Mouse (Mus musculus) lung, postnatal 14 days (tissue): ENCODE measurements around the gene Ubox5.
"Not testable (repeated sequence)": the region's sequence is repeated elsewhere in the genome, so short reads cannot be mapped to it uniquely, and the experiment has no call there.

Experiments used
- DNase-seq: peaks from one replicate; pipeline ENCODE4 v3.0.0; 2021

Ubox5 gene

DNA sequence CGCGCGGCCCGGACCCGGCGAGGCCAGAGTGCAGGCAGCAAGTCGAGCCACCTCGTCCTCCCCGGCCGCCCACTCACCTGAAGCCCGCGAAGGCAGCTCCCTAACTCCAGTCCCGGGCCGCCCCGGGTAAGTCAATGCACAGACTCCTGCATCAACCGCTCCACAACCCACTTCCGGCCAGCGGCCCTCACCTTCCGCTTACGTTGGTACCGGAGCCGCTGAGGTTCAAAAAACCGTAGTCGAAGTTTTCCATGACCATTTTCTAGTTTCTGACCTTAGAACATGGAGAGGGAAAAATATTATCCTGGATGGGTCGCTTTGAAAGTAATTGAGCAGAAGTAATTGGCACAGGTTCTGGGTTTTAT lies at the start of gene Ubox5, which contains the start of gene Fastkd5:
TSS of gene Ubox5 (minus strand) at position 200 of the 365 bp plus-strand sequence.
TSS of gene Fastkd5 (minus strand) at position 189 of the 365 bp plus-strand sequence.
- DNase-seq: peak; percentile 94

DNA sequence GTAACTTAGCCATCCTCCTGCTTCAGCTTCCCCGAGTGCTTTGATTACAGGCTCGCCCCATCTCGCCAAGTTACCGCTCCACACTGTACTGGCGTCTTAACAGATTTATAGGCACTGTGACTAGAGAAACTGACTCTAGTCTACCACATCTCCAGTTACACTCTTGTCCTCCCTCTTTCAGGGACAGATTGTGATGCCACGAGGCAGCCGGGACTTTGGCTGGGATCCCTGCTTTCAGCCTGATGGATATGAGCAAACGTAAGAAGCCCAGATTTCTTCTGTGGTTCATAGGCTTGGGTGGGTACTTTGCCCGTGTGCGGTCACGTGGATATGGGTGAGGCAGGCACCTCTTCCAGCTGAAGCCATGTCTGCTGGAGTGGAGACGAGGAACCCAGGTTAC lies 49.3 kb upstream of the Ubox5 start:
- no peak for DNase-seq

- no peak for DNase-seq
Measured at GRCm38 (mm10) chr2:130677211-130677610, 47.4 kb upstream of the Ubox5 start.

DNA sequence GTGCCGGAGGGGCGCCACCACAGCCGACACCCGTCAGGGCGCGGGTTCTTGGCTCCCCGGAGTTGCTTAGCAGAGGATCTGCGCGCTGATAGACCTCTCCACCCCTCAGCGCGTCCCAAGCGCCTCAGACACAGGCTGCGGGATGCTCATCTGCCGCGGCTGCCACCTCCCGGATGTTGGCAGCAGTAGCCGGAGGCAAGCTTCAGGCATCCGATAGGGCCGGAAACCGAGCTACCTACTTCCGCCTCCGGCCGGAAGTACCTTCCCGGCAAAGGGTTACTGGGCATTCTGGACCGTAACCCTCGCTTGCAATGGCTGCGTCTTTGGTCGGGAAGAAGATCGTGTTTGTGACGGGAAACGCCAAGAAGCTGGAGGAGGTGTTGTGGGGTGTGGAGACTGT lies 37.7 kb upstream of the Ubox5 start, which contains the start of gene Itpa:
TSS of gene Itpa (plus strand) at position 52 of the 400 bp plus-strand sequence.
- DNase-seq: peak; percentile 83

DNA sequence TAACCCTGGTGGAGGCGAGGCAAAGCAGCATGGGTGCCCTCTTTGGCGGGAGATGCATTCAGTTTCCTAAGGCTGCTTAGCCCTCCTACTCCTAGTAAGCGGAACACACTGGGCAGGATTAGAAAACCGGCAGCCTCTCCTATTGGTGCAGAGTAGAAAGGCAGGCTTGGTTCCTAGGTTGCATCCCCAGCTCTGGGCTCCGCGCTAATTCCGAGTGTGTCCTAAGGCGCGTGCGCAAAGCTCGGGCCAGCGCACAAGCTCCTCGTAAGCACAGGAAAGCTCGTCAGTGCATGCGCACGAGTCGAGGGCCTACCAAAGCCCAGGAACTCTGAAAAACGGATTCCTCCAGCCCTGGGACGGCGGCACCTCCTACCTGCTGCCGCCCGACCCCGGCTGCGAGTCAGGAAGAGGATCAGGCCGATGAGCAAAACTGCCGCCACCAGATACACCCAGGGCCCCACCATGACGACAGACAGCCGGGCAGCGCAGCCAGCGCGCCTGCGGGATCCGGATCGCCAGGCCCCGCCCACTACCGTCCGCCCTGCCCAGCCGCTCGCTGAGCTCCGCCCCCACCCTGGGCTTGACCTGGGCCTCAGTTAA lies 34.4 kb upstream of the Ubox5 start, which contains the start of gene Ddrgk1:
TSS of gene Ddrgk1 (minus strand) at position 558 of the 600 bp plus-strand sequence.
- DNase-seq: peak; percentile 92

DNA sequence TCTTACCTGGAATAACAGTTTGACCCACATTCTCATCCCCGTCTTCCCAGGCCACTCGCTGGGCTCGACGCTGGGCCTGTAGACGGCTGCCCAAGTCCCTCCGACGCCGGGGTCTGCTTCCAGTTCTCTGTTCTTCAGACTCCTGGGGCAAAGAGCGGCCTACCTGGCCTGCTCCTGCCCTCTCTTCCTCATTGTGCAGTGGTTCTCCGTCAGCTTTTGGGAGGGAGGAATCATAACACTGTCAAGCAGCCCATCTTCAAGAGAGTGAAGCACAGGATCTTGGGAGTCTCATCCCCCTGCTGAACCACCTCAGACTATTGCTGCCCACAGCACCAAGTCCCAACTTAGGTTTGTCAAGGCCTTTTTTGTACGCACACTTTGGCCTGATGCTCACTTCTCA lies 33.5 kb upstream of the Ubox5 start:
- no peak for DNase-seq

GRCm38 (mm10) chr2:130658530-130658929 lies 28.7 kb upstream of the Ubox5 start:
- no peak for DNase-seq

- no peak for DNase-seq
Measured at GRCm38 (mm10) chr2:130657541-130657940, 27.7 kb upstream of the Ubox5 start.

DNA sequence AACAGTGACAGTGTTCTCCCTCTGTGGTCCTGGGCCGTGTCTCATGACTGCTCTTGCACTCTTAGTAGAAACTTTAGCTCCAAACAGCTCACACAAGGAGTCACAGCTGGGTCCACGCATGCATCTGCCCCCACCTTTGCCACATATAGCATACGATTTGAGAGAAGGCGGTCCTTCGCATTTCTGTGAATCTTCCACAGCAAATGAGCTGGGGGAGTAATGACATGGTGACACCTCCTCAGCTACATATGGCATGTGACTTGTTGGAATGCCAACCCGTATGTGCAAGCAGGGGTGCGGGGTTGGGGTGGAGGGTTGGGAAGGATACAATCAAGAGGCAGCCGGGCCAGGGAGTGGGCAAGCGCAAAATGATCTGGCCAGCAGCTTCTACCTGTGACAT lies 26.7 kb upstream of the Ubox5 start:
- DNase-seq: no peak

- no peak for DNase-seq
Measured at GRCm38 (mm10) chr2:130655660-130656339, 26.0 kb upstream of the Ubox5 start.

DNA sequence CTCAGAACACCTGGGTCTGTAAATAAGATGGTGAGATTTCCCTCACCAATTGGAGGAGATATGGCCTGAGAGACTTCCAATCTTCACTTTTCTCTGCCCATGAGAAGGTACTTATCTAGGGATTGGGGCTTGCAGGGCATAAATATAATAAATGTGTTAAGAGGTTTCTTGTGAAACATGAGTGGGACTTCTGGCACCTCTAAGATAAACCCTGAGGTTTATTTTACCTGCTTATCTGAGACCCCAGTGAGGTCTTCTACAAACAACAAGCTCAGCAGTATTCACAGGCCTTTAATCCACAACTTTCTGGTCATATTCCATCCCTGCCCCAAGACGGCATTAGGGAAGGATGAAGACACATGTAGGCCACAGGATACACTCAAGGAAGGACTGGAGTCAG lies 23.9 kb upstream of the Ubox5 start:
- DNase-seq: no peak

- DNase-seq: no peak
Measured at GRCm38 (mm10) chr2:130653303-130653702, 23.5 kb upstream of the Ubox5 start.

DNA sequence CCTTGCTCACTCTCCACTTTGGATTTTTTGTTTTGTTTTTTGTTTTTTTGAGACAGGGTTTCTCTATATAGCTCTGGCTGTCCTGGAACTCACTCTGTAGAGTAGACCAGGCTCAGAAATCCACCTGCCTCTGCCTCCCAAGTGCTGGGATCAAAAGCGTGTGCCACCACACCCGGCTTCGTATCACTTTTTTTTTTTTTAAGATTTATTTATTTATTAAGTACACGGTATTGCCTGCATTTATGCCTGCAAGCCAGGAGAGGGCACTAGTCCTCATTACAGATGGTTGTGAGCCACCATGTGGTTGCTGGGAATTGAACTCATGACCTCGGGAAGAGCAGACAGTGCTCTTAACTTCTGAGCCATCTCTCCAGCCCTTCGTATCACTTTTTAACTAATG lies 19.2 kb upstream of the Ubox5 start:
- DNase-seq: not testable (repeated sequence)

GRCm38 (mm10) chr2:130645198-130645597 lies 15.4 kb upstream of the Ubox5 start:
- DNase-seq: no peak

GRCm38 (mm10) chr2:130642684-130643369 lies 13.0 kb upstream of the Ubox5 start, which contains the start of gene Lzts3:
Lzts3 (minus strand) TSS chr2:130642803.
- peak; percentile 95 for DNase-seq

DNA sequence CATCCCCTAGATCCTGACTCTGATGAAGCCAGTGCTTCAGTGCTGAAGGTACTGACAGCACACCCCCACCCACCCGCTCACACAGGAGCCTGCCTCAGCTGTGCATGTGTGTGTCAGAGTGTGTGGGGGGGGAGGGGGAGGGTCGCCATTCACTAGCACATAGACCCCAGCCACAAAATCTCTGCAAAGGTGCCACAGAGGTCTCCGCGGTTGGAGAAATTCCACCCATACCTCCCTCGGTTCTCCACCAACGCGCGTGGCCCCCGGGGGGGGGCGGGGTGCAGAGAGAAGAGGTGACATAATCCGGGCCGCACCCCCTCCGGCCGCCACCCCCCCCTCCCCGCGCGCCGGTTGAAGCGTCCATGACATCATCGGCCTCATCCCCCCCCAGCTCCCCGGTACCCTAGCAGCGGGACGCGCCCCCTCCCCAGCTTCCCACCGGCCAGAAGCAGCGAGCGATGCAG lies 12.4 kb upstream of the Ubox5 start:
- DNase-seq: no peak

DNA sequence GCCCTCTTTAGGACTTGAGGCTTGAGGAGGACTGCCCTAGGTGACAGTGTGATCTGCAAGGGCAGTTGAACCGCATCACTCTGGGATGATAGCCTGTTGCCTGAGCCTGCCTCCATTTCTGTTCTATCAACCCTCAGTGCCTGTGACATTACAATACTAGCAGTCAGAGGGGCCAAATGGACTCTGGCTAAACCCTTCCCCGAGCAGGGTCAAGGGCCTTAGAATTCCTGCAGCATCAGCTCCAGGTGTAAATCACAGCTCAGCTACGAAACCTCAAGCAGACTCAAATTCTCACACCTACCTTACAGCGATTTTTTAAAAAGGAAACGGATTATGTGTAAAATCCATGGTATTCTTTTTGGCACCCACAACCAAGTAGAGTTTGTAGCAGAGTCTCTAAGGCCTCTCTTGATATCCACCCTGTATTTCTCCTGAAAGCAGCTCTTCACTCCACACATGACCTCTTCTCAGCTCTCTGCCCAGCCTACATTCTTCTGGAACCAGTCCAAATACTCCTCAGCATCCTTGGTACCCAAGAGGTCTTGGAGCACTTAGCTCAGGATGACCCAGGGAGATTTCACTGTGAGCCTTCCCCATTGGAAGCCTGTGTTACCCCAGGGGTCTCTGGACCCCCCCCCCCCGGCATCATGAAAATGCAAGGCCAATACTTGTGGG lies 11.7 kb upstream of the Ubox5 start:
- DNase-seq: no peak

- no peak for DNase-seq
Measured at GRCm38 (mm10) chr2:130639276-130639675, 9.4 kb upstream of the Ubox5 start.

DNA sequence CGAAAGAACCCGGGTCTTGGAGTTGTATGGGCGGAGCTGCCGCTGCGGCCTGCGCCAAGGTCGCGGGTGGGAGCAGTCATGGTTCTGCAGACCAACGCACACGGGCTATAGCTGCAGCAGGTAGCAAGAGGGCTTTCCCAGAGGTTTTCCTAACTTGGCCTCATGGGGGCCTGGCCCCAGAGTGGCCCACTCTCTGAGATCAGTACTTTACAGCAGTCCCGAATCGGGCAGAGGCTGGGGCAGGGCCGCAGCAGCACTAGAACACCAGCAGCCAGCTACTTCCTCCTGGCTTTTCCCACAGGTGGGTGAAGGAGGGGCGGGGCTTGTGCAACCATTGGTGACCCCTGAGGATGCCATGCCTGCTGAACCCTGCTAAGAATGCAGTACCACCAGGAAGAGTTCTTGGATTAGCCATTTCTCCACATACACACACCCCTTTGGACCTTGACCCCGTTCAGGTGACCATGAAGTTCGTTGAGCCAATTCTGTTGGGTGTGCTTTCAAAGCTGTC lies 8.3 kb upstream of the Ubox5 start:
- DNase-seq: no peak

DNA sequence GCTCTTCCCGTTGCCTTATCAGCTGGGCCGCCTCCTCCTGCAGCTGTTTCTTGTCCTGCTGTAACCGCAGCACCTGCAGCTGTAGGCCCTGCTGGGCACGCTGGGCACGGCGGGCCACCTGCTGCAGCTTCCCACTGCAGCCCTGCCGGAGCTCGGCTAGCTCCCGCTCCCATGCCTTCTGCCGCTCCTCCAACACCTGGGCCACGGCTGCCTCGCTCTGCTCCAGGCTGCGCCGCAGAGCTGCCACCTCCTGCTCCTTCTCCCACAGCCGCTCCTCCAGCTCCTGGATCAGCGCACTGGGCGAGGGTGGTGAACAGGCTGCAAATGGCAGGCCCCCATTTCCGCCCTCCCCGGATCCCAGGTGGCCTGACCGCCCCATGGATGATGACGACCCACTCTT lies 6.0 kb upstream of the Ubox5 start:
- no peak for DNase-seq

DNA sequence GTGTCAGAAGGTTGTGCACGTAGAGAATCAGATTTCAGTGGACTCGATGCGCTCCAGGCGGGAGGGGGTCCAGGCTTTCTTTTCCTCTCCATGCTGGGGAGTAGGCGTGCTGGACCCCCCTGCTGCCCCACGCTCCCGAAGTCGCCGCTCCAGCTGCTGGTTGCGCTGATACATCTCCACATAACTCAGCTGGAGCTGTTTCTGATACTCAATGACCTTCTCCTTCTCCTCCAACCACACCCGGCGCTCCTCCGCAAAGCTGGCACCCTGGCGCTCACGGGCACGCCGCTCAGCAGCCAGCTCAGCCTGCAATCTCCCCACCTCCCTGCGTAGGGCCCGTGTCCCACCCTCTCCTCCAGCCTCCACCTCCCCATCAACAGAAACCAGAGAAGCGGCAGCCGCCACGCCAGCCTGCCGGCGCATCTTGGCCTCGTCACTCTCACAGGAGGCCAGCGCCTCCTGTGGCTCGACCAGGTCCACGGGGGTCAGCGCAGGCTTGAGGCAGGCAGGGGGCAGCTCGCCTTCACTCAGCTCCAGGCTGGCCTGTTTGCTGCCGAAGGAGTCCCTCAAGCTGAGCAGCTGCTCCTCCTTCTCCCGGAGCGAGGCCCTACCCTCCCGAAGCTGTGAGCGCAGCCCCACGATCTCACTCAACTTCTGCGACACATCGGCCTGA lies 5.0 kb upstream of the Ubox5 start:
- DNase-seq: peak; percentile 22

GRCm38 (mm10) chr2:130634006-130634738 lies 4.3 kb upstream of the Ubox5 start:
- DNase-seq: no peak
